ENCODE assay signal across 17 mouse cellular contexts in genomic region chr7:67596961-67597360, GRCm38 (mm10).
"Had no signal": no experiment of that assay in that cellular context is flagged by ENCODE, and none has a peak within 500 bp of the region (broad histone marks: within the 10 kb centered on the region; RNA-seq: fewer than 3 reads in every experiment).

No protein-coding gene starts in this region.

- H3K9ac ChIP-seq: limb, embryonic 12.5 days; liver, embryonic 13.5 days; liver, postnatal 0 days; lung, embryonic 15.5 days; midbrain, embryonic 15.5 days; neural tube, embryonic 13.5 days; stomach, embryonic 15.5 days had no signal

- H3K4me2 ChIP-seq: limb, embryonic 12.5 days; liver, embryonic 13.5 days; lung, embryonic 15.5 days; midbrain, embryonic 11.5 days; midbrain, embryonic 15.5 days; neural tube, embryonic 13.5 days; stomach, embryonic 15.5 days had no signal

- H3K36me3 ChIP-seq: limb, embryonic 12.5 days; liver, embryonic 13.5 days; lung, embryonic 15.5 days; midbrain, embryonic 15.5 days; neural tube, embryonic 13.5 days; stomach, embryonic 15.5 days had no signal

- H3K4me3 ChIP-seq: limb, embryonic 12.5 days; liver, embryonic 13.5 days; lung, embryonic 15.5 days; megakaryocyte, embryonic 14.5 days; midbrain, embryonic 15.5 days; neural tube, embryonic 13.5 days; stomach, embryonic 15.5 days had no signal

- H3K4me1 ChIP-seq: lung, embryonic 15.5 days; midbrain, embryonic 15.5 days had no signal

- H3K27me3 ChIP-seq: limb, embryonic 12.5 days; liver, embryonic 13.5 days; lung, embryonic 15.5 days; megakaryocyte, embryonic 14.5 days; midbrain, embryonic 15.5 days; neural tube, embryonic 13.5 days; stomach, embryonic 15.5 days had no signal

- H3K27ac ChIP-seq: liver, embryonic 13.5 days; lung, embryonic 15.5 days; midbrain, embryonic 15.5 days; neural tube, embryonic 13.5 days had no signal

- H3K9me3 ChIP-seq: limb, embryonic 12.5 days; liver, embryonic 13.5 days; lung, embryonic 15.5 days; megakaryocyte, embryonic 14.5 days; midbrain, embryonic 15.5 days; neural tube, embryonic 13.5 days; stomach, embryonic 15.5 days had no signal

- DNase-seq: kidney, postnatal 36 days; layer of hippocampus, adult 9-11 months; layer of hippocampus, postnatal 36 days; liver; liver, embryonic 13.5 days; liver, postnatal 0 days; retina, postnatal 1 day; right cerebral cortex, postnatal 4 days; thymus, adult 2 months; thymus, postnatal 25 days had no signal

- ATAC-seq: liver, postnatal 0 days; midbrain, embryonic 15.5 days had no signal
